Mouse (Mus musculus): Measurements from ENCODE around the gene Utp20. TPM values are rescaled to one million over a fixed set of nuclear protein-coding genes. Genes with fewer than 3 reads are reported as not detected.
"Not testable (repeated sequence)": the region's sequence is repeated elsewhere in the genome, so short reads cannot be mapped to it uniquely, and the experiment has no call there.

Gene Utp20
- polyA plus RNA-seq, 3 experiments from 2014 or later: 9.5 to 22.8 (median 19.2) TPM

DNA sequence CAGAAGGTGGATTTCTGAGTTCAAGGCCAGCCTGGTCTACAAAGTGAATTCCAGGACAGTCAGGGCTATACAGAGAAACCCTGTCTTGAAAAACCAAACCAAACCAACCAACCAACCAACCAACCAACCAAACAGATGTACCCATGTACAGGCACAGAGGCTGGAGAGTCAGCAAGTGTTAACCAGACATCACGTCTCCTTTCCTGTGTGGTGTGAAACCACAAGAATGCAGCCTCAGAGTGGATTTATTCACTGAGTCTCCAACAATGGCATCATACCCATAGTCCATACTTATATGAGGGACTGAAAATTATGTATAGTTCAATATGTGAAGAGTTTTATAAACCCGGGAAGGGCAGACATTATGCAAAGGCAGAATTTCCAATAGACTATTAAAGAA, 43.5 kb downstream of the Utp20 start:
- not testable (repeated sequence) for ATAC-seq

DNA sequence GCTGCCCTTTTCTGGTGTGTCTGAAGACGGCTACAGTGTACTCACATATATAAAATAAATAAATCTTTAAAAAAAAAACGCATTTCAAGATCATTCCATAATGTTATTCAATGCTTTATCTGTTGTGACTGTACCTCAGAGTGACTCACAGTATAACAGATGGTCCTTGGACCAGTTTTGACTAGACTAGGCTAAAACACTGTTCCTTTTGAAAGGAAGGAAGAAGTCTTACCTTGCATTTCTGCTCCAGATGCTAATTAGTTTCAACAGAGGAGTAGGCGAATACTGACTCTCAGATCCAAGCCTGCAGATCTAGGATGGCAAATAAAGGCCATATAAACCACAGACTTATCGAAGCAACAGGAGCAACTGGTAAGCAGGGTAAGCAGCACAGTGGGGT, 45.9 kb downstream of the Utp20 start:
- ATAC-seq: no peak

DNA sequence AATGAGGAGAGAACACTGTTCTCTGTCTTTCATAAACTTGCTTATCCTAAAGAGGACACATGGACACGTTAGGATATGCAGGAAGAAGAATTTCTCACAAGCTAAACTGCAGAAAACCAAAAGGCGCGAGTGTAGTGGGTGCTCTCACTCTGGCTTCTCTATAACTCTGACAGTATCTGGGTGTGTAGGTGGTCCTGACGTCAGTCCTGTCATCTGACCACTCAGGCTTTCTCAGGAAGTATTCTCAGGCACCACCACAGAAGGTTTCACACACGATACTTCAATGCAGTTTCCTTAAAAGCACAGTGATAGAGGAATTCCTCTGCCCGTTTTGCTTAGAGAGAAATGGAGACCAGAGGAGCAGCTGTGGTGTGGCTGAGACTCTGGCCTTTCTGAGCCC, 50.4 kb downstream of the Utp20 start:
- no peak for ATAC-seq

DNA sequence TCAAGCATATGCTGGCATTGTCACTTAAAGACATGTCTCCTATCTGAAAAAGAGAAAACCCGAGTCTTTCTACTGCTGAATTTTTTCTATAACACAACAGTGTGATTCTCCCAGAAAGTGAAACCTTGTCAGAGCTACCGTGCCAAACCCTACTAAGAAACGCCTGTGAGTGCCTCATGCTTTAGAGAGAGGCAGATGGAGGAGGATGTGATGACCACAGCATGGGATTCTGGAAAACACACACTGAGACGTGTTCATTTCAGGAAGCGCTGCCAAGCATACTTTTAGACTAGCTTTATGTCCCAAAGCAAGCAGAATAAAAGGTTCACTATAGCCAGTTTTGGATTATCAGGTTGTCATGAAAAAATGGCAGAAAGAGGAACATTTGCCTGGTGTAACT, 53.6 kb downstream of the Utp20 start:
- ATAC-seq: not testable (repeated sequence)

DNA sequence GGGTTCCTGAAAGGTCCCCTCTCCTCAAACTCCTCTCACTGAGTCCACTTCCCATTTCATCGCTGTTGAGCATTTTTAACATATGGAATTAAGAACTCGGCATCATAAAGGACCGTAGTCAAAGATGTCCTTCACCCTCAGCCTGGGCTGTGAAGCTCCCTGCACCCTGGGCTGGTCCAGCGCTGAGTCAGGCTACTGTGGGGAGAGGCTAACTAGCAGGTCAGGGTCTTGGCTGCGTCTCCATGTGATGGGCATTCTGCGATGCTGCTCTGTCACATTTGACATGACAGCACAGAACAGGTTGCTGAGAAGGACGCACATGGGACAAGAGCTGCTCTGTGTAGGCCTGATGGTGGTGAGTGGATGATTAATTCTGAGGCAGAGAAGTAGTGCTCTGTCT, 56.9 kb downstream of the Utp20 start:
- ATAC-seq: no peak

DNA sequence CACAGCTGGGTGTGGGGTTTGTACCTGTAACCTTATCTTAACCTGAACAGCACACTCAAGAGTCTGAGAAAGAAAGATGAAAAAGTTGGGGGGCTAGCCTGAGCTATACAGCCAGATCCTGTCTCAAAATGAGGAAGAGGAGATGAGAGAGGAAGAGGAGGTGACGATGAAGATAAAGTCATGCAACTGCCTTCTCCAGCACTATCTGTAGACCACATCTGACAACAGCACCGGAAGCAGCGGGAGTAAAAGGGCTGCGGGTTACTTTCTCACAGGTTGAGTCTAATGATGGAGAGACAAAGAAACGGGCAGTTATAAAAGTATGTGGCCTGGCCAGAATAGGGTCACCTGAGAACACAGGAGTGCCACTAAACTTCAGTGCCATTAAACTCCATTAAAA, 57.6 kb downstream of the Utp20 start:
- no peak for ATAC-seq

DNA sequence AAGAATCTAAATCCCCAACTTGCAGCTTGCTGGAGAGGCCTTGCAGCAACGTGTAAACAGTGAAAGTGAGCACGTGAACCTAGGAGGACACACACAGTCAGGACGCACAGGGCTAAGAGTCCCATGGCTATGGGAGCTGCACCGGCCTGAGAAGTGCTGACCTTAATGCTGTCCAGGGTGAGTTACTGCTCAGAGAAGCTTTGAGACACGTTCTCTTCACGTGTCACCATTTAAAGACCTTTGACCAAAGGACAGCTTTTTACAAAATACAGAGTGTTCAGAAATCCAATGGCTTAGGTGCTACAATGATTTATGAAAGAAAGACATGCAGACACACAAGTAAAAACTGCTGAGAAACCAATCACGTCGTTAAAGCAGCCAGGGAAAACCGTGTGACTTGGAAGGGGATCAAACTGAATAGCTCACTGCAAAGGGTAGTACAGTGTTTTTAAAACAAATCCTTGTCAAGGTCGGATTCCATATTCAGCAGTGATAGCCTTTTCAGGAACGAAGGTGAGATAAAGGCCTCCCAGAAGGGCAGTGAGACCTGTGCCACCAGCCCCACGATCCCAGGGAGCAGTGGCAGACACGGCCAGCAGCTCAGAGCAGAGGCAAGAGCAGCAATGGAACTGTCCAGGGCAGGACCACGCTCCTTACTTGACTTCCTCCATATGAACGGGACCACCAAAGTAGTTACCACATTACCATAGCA, 61.0 kb downstream of the Utp20 start:
- no peak for ATAC-seq

DNA sequence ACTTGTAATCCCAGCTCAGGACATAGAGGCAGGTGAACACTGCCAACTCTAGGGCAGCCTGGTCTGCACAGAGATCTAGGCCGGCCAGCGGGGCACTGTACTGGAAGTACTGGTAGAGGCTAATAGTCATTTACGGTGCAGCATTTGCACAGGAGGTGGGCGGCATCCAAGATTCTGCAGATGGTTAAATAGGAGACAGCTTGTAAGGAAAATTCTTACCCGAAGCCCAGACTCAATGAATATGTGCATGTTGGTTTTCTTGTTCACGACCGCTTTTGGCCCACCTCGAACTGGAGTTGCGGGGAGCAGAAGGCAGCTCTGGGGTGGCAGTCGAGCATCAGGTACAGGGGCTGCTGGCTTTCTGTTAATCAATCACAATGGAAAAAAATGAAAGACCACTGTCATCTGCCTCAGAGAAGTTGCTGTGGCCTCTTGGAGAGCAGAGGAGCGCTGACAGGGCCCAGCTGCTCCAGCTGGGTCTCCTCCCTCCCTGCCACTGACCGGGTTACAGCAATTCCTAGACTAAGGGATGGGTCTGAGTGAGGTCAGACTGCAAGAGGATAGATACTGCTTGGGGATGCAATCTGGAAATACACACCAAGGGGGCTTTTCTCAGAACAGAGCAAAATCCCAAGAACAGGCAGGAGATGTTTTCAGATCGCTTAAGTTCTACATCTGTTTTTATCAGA, 64.9 kb downstream of the Utp20 start:
- no peak for ATAC-seq

DNA sequence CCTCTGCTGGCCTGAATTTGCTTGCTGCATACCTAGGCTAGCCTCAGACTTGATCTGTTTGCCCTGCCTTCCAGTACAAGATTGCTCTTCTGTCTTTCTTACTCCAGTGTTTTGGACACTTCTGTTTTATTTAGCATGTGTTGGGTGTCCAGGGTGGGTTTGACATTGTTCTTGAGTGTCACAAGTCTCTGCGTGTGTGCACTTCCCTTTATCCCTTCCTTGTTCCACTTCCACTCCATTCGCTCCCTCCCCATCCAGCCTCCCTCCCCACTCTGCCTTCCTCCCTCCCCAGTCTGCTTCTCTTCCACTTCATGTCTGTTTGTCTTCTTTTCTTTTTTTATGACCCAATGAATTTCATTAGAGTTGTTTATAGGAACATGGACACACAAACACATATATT, 85.2 kb downstream of the Utp20 start:
- no peak for ATAC-seq

DNA sequence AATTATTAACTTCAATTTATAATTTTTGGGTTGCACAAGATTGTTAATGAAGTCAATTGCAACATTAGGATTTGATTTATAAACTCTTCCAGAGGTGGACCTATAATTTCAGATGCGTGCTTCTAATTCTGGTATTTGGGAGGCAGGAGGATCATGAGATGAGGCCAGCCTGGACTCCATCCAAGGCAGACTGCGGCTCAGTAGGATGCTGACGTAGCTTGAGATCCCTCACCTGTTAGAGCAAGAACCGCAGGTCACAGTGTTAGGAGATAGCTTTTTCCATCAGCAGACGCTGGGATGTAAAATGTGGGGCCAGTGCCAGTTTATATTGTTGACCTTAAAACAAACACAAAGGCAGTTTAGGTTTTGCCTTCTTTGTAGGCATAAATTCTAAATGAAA, 85.8 kb downstream of the Utp20 start:
- no peak for ATAC-seq

DNA sequence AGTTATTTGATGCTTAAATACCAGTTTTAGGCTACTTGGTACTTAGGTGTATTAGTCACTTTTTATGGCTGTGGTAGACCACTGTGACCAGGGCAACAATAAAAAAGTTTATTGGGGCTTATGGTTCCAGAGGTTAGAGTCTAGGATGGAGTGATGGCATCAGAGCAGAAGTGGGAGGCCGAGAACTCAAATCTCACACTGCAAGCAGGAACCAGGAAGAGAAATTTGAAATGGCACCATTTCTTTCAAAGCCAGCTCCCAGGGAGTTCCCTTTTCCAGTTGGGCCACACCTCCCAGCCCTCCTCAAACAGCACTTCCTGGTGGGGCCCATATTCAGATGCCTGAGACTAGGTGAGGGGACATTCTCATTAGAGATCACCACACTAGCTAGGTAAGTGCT, 86.8 kb downstream of the Utp20 start:
- no peak for ATAC-seq

DNA sequence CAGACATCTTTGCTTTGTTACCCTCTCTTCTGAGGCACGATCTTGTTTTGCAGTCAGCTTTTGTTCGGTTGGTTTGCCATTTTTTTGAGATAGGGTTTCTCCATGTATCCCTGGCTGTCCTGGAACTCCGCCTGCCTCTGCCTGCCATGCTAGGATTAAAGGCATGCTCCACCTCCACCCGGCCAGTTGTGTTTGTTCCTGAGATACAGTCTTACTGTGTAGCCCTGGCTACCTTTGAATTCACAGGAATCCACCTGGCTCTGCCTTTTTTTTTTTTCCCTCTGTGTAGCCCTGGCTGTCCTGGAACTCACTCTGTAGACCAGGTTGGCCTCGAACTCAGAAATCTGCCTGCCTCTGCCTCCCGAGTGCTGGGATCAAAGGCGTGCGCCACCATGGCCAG, 87.5 kb downstream of the Utp20 start:
- ATAC-seq: not testable (repeated sequence)

DNA sequence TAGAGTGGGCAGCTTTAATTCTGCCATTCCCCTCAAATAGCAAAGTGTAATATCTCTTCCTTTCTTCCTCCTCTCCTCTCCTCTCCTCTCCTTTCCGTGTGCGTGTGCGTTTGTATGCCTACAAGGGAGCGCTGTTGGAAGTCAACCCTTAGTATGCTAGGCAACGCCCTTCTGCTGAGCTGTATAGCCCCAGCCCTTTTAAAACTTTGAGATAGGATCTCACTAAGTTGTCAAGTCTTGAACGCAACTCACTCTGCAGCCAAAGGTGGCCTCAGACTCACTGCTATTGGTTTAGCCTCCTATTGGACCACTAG, 94.3 kb downstream of the Utp20 start:
- ATAC-seq: no peak

DNA sequence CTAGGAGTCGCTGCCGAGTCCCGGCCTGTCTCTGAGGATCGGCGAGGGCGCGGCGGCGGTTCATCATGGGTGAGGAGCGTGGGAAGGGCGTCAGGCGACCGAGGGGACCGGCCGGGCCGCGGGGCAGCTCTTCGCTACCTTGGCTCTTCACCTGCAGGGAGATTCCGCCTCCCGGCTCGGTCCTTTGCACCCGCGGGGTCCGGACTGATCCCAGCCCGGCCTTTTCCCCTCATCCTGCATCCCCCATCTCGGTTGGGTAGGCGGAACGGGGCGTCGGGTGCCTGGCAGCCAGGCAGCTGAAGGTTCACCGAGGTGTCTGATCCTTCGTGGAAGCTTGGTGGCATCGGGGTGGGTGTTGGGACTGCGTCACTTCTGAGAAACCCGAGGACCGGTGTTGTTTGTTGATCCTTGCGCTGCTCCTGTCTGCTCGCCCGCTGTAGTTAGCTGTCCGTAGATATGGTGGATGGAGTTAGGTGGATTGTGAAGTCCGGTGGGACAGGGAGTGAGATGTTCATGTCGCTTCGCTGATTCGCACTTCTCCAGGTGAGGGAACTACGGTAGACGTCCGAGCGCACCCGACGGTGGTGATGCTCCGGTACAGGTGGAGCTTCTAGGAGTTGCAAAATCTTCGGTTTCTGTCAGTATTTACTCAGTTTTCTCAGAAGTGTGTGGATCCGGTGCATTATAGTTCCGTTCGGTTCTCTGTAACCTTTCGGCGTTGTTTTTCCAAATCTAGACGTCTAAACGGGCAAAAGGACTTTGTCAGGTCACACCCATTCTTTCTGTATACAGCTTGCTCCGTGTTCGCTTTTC, 94.9 kb downstream of the Utp20 start:
- peak; percentile 51 for ATAC-seq

DNA sequence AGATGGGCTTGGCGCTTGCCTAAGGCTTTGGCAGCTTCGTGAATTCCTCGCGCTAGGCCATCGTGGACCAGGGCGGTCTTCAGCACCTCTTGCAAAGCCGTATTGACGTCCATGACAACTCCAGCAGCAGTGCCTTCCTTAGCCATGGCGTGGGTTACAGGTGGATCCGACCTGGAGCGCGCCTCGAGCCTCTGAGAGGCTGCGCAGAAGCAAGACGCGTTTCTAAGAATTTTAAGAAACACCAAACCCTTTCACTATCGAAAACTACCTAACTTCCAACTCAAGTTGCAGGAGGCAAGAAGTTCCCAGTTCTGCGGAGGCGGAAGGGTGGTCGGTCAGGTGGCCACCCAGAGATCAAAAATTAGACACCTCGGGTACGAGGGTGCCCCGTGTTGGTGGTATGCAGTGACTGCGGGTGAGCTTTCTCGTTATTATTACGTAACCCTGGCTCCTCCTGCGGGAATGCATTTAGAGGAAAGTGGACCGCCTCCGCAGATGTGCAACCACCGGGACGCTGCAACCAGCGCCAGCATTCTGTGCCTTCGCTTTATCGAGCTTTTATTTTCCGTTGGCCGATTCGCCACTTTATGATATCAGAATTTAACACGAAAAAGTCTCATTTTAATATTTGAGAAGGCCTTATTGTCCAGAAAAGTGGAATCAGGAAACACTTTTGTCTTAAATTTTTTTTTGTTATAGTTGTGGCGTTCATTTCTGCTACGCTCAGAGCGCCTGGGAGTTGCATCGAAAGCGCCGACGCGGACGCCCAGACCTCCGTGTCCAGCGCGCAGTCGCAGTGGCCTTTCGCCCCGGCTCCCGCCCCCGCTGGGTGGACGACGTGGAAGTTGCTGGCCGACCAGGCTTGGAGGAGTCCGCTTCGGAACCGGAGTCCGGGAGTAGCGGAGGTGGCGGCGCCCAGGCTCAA, 95.8 kb downstream of the Utp20 start, which contains the start of gene Arl1:
Gene Arl1, plus strand, starts transcription at position 288 of the 925 bp plus-strand sequence.
- peak; percentile 62 for ATAC-seq

DNA sequence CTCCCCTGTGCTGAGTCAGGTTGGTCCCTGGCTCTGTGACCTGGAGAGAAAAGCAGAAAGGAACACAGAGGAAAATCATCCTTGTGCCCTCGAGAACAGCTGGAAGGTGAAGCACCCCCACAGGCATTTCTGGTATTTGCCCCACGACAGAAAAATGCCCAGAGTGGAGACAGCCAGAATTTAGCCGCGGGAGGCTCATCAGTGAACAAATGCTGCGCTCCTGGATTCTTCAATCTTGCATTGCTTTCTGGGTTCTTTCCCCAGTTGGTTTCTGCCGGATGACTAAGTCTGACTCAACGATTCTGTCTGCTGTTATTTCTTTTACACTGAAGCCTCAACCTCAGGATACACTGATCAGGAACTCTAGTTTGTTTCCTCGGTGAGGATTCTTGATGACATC, 98.4 kb downstream of the Utp20 start:
- no peak for ATAC-seq

DNA sequence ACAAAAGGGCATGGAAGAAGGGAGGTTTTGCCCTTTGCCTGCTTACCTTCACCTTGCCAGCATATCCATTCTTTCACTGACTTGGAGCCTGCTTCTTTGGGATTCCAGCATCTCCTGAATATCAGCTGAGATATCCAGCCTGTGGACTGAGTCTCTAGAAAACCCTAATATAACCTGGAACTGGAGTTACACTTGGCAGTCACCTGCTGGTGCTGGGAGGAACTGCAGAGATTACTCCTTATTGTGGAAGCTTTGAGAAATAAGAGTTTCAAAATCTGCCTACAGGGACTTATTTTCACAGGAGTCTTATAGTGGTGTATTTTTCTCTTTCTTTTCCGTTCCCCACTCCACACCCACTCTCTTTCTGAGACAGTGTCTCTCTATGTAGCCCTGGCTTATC, 99.5 kb downstream of the Utp20 start:
- ATAC-seq: no peak

DNA sequence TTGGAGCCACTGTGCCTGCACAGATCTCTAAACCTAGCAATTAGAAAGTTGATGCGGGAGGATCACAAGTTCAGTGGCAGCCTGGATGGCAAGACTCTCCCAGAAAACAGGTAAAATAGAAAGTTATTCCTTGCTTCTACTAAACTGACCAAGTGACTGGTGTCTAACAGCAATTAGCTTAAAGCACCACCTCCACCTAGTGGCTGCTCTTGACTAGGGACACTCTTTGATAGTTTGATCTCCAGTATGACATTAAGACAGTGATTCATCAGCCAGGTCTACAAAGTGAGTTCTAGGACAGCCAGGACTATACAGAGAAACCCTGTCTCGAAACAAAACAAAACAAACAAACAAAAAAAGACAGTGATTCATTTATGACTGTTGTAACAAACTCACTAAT, 101.3 kb downstream of the Utp20 start:
- peak; percentile 52 for ATAC-seq

DNA sequence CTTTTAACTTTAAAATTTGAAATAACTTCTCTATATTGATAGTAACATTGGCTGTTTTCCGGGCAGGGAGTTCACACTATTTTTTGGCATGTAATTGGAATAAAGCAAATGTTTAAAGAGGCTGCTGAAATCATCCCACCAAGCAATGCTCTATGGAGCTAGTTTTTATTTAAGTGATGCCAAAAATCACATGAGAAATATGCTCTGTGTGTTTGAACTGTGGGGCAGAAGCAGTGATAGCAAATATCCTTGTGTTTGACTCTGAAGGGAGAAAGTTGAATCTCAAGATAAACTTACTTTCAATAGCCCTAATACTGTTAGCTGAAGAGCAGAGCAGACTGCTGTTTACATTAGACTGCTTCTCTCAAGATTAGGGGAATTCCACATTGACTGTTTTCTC, 107.0 kb downstream of the Utp20 start:
- no peak for ATAC-seq

DNA sequence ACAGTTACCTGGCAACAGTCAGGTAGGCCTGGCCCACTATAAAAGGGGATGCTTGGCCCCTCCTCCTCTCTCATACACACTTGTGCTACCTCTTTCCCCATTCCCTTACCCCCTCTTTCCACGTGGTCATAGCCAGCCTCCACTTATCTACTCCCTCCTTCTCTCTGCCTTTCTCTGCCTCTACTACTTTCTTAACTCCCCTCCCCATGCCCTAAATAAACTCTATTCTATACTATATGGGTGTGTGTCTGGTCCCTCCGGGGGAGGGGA, 108.9 kb downstream of the Utp20 start:
- ATAC-seq: no peak

DNA sequence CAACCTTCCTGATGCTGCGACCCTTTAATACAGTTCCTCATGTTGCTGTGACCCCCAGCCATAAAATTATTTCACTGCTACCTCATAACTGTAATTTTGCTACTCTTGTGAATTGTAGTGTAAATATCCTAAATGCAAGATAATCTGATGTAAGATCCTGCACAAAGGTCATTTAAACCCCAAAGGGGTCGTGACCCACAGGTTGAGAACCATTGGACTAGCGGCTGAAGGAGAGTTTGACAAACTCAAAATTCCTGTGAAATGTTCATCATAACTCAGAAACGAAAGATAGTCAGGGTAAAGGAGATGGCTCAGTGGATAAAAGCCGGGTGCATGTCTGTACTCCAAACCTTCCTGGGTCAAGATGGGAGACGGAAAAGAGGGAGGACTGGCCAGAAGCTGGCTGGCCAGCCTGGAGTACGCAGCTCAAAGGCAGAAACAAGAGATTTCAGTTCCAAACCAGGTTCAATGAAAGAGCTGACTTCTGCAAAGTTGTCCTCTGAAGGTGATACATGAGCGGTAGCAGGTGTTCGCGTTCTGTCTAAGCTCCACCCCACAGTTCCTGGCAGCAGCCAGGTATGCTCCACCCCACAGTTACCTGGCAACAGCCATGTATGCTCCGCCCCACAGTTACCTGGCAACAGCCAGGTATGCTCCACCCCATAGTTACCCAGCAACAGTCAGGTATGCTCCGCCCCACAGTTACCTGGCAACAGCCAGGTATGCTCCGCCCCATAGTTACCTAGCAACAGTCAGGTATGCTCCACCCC, 109.4 kb downstream of the Utp20 start:
- no peak for ATAC-seq

DNA sequence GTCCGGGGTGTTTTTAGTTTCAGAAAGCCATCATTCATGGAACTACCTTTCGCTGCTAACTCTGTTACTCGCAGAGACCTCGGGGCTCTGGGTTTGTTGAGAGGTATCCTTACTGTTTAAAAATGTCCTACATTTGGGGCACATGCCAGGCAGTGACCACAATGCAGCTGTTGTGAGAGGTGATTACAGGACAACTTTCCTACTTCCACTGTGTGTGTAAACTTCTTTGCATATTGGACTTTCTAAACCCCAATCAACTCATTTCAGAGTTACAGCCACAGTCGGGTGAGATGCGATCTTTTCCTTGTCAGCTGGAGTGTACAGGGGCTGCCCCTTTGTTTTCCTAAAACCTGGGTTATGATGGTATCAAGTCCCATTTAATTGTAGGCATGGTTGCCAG, 111.0 kb downstream of the Utp20 start:
- no peak for ATAC-seq

Data from inflammation-experienced regulatory T-cells, adult 6 months (primary cell).